Mouse (Mus musculus): Measurements from ENCODE around the gene Gm48552. TPM values are rescaled to one million over a fixed set of nuclear protein-coding genes. Genes with fewer than 3 reads are reported as not detected.
A peak's percentile ranks its signal among the peaks of the same experiment; 100 is the strongest.

Gene Gm48552
- polyA plus RNA-seq, 1 experiment from 2014 or later, result 0.31 TPM

DNA sequence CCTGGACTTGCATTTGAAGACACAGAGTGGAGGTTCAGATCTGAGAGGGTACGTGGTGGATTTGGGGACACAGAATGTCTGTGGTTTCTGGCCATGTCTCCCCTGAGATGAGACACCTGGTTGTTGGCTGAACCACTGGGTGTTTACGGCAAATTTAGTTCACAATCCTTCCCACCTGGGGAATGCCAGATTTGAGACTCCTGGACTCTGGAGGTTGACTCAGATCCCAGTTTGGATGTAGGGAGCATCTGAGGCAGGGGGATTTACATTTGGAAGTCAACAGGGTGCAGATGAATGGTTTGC lies 11.5 kb upstream of the Gm48552 start:
- Histone ChIP-seq H3K27me3 (replicated peaks; ENCODE audit: control insufficient read depth, insufficient read depth, low read length) (no peaks in the 10 kb centered on the region), H3K4me1 (replicated peaks; ENCODE audit: control insufficient read depth, insufficient read depth, low read length) (peaks cover 11% of the 10 kb centered on the region), H3K27ac (ENCODE audit: low read depth, low read length) (no peak overlapping the region; the same call in 1 of the 2 replicates), H3K4me3 (ENCODE audit: low read depth, low read length) (peak overlapping the region; percentile 86), H3K9ac (ENCODE audit: low read depth, low read length) (peak overlapping the region; percentile 91), H3K9me3 (ENCODE audit: control insufficient read depth) (no peaks in the 10 kb centered on the region), H3K4me2 (replicated peaks; ENCODE audit: low read depth) (peak overlapping the region; percentile 93), H3K36me3 (ENCODE audit: control insufficient read depth, insufficient read depth) (peaks cover 30% of the 10 kb centered on the region)
- no peak for ATAC-seq
- WGBS, result 29% methylated on average over 2 of the region's 2 CpGs
- TF ChIP-seq CTCF (IDR thresholded peaks at IDR 0.05; ENCODE audit: low read depth), result no peak

DNA sequence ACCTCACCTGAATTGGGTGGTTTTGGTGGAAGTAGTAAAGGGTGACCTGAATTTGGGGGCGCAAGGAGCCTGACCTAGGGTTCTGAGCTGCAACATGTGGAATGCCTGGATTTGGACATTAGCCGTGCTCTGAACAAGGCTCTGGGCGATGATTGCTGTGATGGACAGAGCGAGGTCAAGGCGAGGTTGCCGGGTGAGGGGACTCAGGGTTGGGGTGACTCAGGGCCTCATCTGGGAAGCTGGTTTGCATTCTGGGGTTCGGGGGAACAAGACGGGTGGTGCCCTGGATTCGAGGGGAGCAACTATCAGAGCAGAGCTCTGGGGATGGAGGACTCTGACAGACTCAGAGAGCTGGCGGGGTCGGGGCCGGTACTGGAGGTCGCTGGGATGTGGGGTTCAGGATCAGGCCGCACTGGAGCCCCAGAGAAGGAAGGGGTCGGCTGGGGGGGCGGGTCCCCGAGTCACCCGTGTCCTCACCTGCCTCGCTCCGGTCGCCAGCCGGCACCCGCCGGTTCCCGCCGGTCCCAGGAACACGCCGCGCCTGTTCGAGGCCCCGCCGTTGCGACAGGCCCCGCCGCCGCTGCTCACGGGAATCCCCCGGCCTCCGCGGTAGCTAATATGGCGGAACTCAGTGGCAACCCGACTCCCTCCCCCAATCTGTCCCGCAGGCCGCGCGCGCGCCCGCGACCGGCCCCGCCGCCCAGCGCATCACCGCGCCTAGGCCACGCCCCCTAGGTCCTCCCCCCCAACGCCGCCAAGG lies 10.8 kb upstream of the Gm48552 start, which contains the start of gene Fzr1:
TSS of gene Fzr1 (minus strand) at position 724 of the 760 bp plus-strand sequence.
- Histone ChIP-seq H3K36me3 (ENCODE audit: control insufficient read depth, insufficient read depth) (peaks cover 24% of the 10 kb centered on the region), H3K9ac (ENCODE audit: low read depth, low read length) (peak within 1 kb of the TSS; percentile 91), H3K27ac (ENCODE audit: low read depth, low read length) (peak within 1 kb of the TSS; percentile 75), H3K4me2 (replicated peaks; ENCODE audit: low read depth) (peak within 1 kb of the TSS; percentile 93), H3K4me1 (replicated peaks; ENCODE audit: control insufficient read depth, insufficient read depth, low read length) (peaks cover 11% of the 10 kb centered on the region), H3K27me3 (replicated peaks; ENCODE audit: control insufficient read depth, insufficient read depth, low read length) (no peaks in the 10 kb centered on the region), H3K4me3 (ENCODE audit: low read depth, low read length) (peak within 1 kb of the TSS; percentile 86), H3K9me3 (ENCODE audit: control insufficient read depth) (no peaks in the 10 kb centered on the region)
- TF ChIP-seq CTCF (IDR thresholded peaks at IDR 0.05; ENCODE audit: low read depth), result no peak
- no peak; the same call in 1 of the 2 replicates for ATAC-seq
- WGBS, result 1% methylated on average over 42 of the region's 59 CpGs

DNA sequence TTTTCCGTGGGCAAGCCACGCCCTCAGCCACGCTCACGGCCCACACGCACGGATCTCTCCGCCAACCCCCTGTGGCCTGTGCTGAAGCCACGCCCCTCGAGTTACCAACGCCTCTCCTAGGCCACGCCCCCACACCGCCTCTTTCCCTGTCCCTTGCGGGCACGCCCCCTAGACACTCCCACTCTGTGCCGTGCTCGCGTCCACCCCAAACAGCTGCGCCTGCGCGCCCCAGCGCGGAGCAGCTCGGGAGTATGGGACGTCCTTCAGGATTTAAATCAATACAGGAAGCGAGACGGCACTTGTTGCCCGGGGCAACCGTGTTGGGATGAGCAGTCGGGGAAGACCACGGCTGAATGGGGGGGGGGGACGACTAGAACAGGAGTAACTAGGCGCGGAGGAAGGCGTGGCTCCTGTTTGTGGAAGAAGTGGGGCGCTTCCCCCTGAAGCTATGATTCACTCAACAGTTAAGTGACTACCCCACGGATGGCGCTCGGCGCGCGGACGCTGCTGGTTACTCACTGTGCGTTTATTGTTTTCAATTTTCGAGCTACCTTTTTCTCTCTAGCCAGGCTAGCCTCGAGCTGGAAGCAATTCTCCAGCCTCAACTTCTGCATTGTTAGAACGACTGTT lies 10.1 kb upstream of the Gm48552 start:
- Histone ChIP-seq H3K4me3 (ENCODE audit: low read depth, low read length) (peak overlapping the region; percentile 86), H3K9me3 (ENCODE audit: control insufficient read depth) (no peaks in the 10 kb centered on the region), H3K36me3 (ENCODE audit: control insufficient read depth, insufficient read depth) (peaks cover 17% of the 10 kb centered on the region), H3K27ac (ENCODE audit: low read depth, low read length) (peak overlapping the region; percentile 75; the same call in 1 of the 2 replicates), H3K27me3 (replicated peaks; ENCODE audit: control insufficient read depth, insufficient read depth, low read length) (no peaks in the 10 kb centered on the region), H3K4me2 (replicated peaks; ENCODE audit: low read depth) (peak overlapping the region; percentile 93), H3K9ac (ENCODE audit: low read depth, low read length) (0 out of 2 replicates have a peak overlapping the region, but pooled peaks have one; percentile 91), H3K4me1 (replicated peaks; ENCODE audit: control insufficient read depth, insufficient read depth, low read length) (peaks cover 11% of the 10 kb centered on the region)
- peak; percentile 89 for ATAC-seq
- peak; percentile 26; the same call in 1 of the 2 replicates for TF ChIP-seq CTCF (IDR thresholded peaks at IDR 0.05; ENCODE audit: low read depth)
- WGBS, result under 1% methylated on average over 46 of the region's 46 CpGs

DNA sequence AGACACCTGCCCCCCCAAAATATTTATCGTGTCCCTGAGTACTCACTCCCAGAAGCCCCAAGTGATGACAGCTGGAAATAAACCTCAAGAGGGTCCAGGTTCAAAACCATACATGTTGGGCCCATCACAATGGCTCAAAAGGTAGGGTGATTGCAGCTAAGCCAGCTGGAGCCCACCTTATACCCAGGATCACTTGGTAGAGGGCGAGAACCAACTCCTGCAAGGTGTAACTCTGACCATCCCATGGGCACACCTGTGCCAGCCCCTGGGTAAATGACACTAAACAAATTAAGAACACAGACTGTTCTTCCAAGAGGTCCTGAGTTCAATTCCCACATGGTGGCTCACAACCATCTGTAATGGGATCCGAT lies 9.6 kb upstream of the Gm48552 start:
- WGBS, result 59% methylated on average over 3 of the region's 3 CpGs
- Histone ChIP-seq H3K4me1 (replicated peaks; ENCODE audit: control insufficient read depth, insufficient read depth, low read length) (peaks cover 11% of the 10 kb centered on the region), H3K36me3 (ENCODE audit: control insufficient read depth, insufficient read depth) (peaks cover 12% of the 10 kb centered on the region), H3K9me3 (ENCODE audit: control insufficient read depth) (no peaks in the 10 kb centered on the region), H3K9ac (ENCODE audit: low read depth, low read length) (no peak overlapping the region), H3K4me2 (replicated peaks; ENCODE audit: low read depth) (peak overlapping the region; percentile 93), H3K4me3 (ENCODE audit: low read depth, low read length) (peak overlapping the region; percentile 86), H3K27me3 (replicated peaks; ENCODE audit: control insufficient read depth, insufficient read depth, low read length) (no peaks in the 10 kb centered on the region), H3K27ac (ENCODE audit: low read depth, low read length) (no peak overlapping the region)
- TF ChIP-seq CTCF (IDR thresholded peaks at IDR 0.05; ENCODE audit: low read depth), result no peak
- no peak for ATAC-seq

GRCm38 (mm10) chr10:81379809-81380378 lies 8.9 kb upstream of the Gm48552 start:
- Histone ChIP-seq H3K4me3 (ENCODE audit: low read depth, low read length) (no peak overlapping the region), H3K9me3 (ENCODE audit: control insufficient read depth) (no peaks in the 10 kb centered on the region), H3K27ac (ENCODE audit: low read depth, low read length) (no peak overlapping the region), H3K4me1 (replicated peaks; ENCODE audit: control insufficient read depth, insufficient read depth, low read length) (peaks cover 11% of the 10 kb centered on the region), H3K4me2 (replicated peaks; ENCODE audit: low read depth) (no peak overlapping the region), H3K9ac (ENCODE audit: low read depth, low read length) (no peak overlapping the region), H3K27me3 (replicated peaks; ENCODE audit: control insufficient read depth, insufficient read depth, low read length) (no peaks in the 10 kb centered on the region), H3K36me3 (ENCODE audit: control insufficient read depth, insufficient read depth) (peaks cover 6% of the 10 kb centered on the region)
- TF ChIP-seq CTCF (IDR thresholded peaks at IDR 0.05; ENCODE audit: low read depth), result no peak
- 84% methylated on average over 6 of the region's 6 CpGs for WGBS
- ATAC-seq, result no peak

- ATAC-seq, result no peak
- no peaks in the 10 kb centered on the region for H3K27me3 ChIP-seq (replicated peaks; ENCODE audit: control insufficient read depth, insufficient read depth, low read length)
- no peaks in the 10 kb centered on the region for H3K9me3 ChIP-seq (ENCODE audit: control insufficient read depth)
- H3K4me3 ChIP-seq (ENCODE audit: low read depth, low read length), result no peak overlapping the region
- peaks cover 14% of the 10 kb centered on the region; the same call in 1 of the 2 replicates for H3K36me3 ChIP-seq (ENCODE audit: control insufficient read depth, insufficient read depth)
- TF ChIP-seq CTCF (IDR thresholded peaks at IDR 0.05; ENCODE audit: low read depth), result no peak
- 28% methylated on average over 5 of the region's 5 CpGs for WGBS
- no peak overlapping the region for H3K4me2 ChIP-seq (replicated peaks; ENCODE audit: low read depth)
- H3K9ac ChIP-seq (ENCODE audit: low read depth, low read length), result no peak overlapping the region
- peaks cover 7% of the 10 kb centered on the region for H3K4me1 ChIP-seq (replicated peaks; ENCODE audit: control insufficient read depth, insufficient read depth, low read length)
- H3K27ac ChIP-seq (ENCODE audit: low read depth, low read length), result 0 out of 2 replicates have a peak overlapping the region, but pooled peaks have one; percentile 21
Observed at GRCm38 (mm10) chr10:81382039-81382438, 6.8 kb upstream of the Gm48552 start.

All from intestine, postnatal 0 days (tissue).